Mouse (Mus musculus): ENCODE data around the gene Phb. TPM values are rescaled to one million over a fixed set of nuclear protein-coding genes. Genes with fewer than 3 reads are reported as not detected.

Gene Phb
- polyA plus RNA-seq, 1 experiment, result 49.5 TPM

DNA sequence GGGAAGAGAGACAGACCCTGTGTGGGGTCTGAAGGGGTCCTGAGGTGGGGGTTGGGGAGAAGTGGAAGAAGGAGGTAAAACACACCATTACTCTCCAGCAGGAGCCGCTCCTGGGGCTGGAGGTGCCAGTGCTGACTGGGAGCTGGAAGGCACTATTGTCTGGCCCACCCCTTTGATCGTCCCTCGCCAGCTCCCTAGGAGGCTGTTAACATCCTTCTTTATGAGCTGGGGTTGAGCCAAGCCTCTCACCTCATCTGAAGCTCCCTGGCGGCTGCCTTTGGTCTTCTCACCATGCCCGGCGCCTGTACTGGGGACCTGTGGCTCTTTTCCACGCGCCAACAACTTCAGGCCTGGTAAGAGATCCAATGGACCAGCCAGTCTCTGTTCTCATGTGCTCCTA lies 44.3 kb upstream of the Phb start:
- TF ChIP-seq POLR2A (IDR thresholded peaks at IDR 0.05; ENCODE audit: low read depth, low read length) (no peak), CTCF (IDR thresholded peaks at IDR 0.05; ENCODE audit: extremely low read depth, insufficient read depth, insufficient read length, insufficient replicate concordance) (no peak)
- H3K27me3 ChIP-seq (ENCODE audit: control insufficient read depth, insufficient read depth, low read length), result no peaks in the 10 kb centered on the region
- WGBS, result 88% methylated on average over 8 of the region's 8 CpGs
- no peak for DNase-seq (ENCODE audit: low read depth in 1 of 2, low spot score in 2 of 2)
- no peaks in the 10 kb centered on the region for H3K4me1 ChIP-seq (ENCODE audit: control insufficient read depth, insufficient read depth, insufficient read length)
- no peak overlapping the region for H3K4me3 ChIP-seq (ENCODE audit: extremely low read depth, insufficient read depth, insufficient read length)
- no peak overlapping the region for H3K27ac ChIP-seq (ENCODE audit: insufficient read depth, low read length)
- H3K36me3 ChIP-seq (ENCODE audit: control insufficient read depth, insufficient read depth, low read length), result no peaks in the 10 kb centered on the region

GRCm38 (mm10) chr11:95630558-95630957 lies 36.2 kb upstream of the Phb start:
- Histone ChIP-seq H3K36me3 (ENCODE audit: control insufficient read depth, insufficient read depth, low read length) (no peaks in the 10 kb centered on the region), H3K4me3 (ENCODE audit: extremely low read depth, insufficient read depth, insufficient read length) (no peak overlapping the region), H3K27ac (ENCODE audit: insufficient read depth, low read length) (no peak overlapping the region), H3K4me1 (ENCODE audit: control insufficient read depth, insufficient read depth, insufficient read length) (no peaks in the 10 kb centered on the region), H3K27me3 (ENCODE audit: control insufficient read depth, insufficient read depth, low read length) (no peaks in the 10 kb centered on the region)
- TF ChIP-seq CTCF (IDR thresholded peaks at IDR 0.05; ENCODE audit: extremely low read depth, insufficient read depth, insufficient read length, insufficient replicate concordance) (no peak), POLR2A (IDR thresholded peaks at IDR 0.05; ENCODE audit: low read depth, low read length) (no peak)
- DNase-seq (ENCODE audit: low read depth in 1 of 2, low spot score in 2 of 2), result no peak
- WGBS, result 81% methylated on average over 6 of the region's 6 CpGs

DNA sequence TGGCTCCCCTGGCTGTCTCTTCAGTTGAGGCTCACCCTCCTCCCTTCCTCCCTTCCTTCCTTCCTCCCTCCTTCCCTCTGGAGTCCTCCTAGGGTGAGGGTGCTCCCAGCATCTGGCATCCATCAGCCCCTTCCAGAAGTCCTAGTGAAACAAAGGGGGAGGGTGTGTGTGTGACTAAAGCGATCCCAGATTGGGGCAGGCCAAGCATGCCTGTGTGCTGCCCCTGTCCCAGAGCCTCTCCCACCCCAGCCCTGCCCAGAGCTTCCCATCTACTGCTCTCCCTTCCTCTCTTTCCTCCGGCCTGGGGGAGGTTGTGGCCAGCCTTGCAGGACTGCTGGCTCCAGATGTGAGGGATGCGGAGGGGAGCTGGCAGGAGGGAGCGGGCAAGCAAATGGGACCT lies 35.5 kb upstream of the Phb start:
- H3K4me3 ChIP-seq (ENCODE audit: extremely low read depth, insufficient read depth, insufficient read length), result no peak overlapping the region
- TF ChIP-seq POLR2A (IDR thresholded peaks at IDR 0.05; ENCODE audit: low read depth, low read length), result no peak
- no peak for TF ChIP-seq CTCF (IDR thresholded peaks at IDR 0.05; ENCODE audit: extremely low read depth, insufficient read depth, insufficient read length, insufficient replicate concordance)
- no peak overlapping the region for H3K27ac ChIP-seq (ENCODE audit: insufficient read depth, low read length)
- H3K27me3 ChIP-seq (ENCODE audit: control insufficient read depth, insufficient read depth, low read length), result no peaks in the 10 kb centered on the region
- H3K4me1 ChIP-seq (ENCODE audit: control insufficient read depth, insufficient read depth, insufficient read length), result no peaks in the 10 kb centered on the region
- 89% methylated on average over 4 of the region's 4 CpGs for WGBS
- DNase-seq (ENCODE audit: low read depth in 1 of 2, low spot score in 2 of 2), result no peak
- no peaks in the 10 kb centered on the region for H3K36me3 ChIP-seq (ENCODE audit: control insufficient read depth, insufficient read depth, low read length)

- WGBS, result 86% methylated on average over 6 of the region's 6 CpGs
- H3K4me3 ChIP-seq (ENCODE audit: extremely low read depth, insufficient read depth, insufficient read length), result no peak overlapping the region
- no peaks in the 10 kb centered on the region for H3K4me1 ChIP-seq (ENCODE audit: control insufficient read depth, insufficient read depth, insufficient read length)
- H3K27me3 ChIP-seq (ENCODE audit: control insufficient read depth, insufficient read depth, low read length), result no peaks in the 10 kb centered on the region
- DNase-seq (ENCODE audit: low read depth in 1 of 2, low spot score in 2 of 2), result no peak
- H3K27ac ChIP-seq (ENCODE audit: insufficient read depth, low read length), result no peak overlapping the region
- TF ChIP-seq CTCF (IDR thresholded peaks at IDR 0.05; ENCODE audit: extremely low read depth, insufficient read depth, insufficient read length, insufficient replicate concordance), result no peak
- TF ChIP-seq POLR2A (IDR thresholded peaks at IDR 0.05; ENCODE audit: low read depth, low read length), result no peak
- H3K36me3 ChIP-seq (ENCODE audit: control insufficient read depth, insufficient read depth, low read length), result no peaks in the 10 kb centered on the region
Observed at GRCm38 (mm10) chr11:95632474-95632873, 34.3 kb upstream of the Phb start.

DNA sequence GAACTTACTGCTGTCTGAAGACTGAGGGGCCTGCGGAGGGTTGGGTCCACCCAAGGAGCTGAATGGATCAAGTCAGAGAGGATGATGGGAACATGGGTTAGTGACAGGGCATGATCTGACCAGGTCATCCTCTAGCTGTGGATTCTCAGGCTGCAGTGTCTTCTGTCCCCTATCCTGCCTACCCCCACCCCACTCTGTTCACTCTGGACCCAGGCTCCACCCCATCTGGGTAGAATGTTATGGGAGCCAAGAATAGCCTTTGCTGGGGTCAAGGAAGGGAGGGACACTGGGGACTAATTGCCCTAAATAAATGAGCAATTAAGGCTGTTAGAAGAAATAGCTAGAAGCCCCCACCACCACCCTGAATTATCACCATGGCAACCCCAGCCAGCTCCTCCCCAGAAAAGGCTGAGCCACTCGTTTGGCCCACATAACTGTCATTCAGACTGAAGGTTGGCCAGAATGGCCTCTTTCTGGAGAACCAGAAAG lies 33.2 kb upstream of the Phb start:
- WGBS, result 87% methylated on average over 2 of the region's 2 CpGs
- no peaks in the 10 kb centered on the region for H3K36me3 ChIP-seq (ENCODE audit: control insufficient read depth, insufficient read depth, low read length)
- H3K27ac ChIP-seq (ENCODE audit: insufficient read depth, low read length), result no peak overlapping the region
- H3K4me1 ChIP-seq (ENCODE audit: control insufficient read depth, insufficient read depth, insufficient read length), result no peaks in the 10 kb centered on the region
- DNase-seq (ENCODE audit: low read depth in 1 of 2, low spot score in 2 of 2), result no peak
- H3K27me3 ChIP-seq (ENCODE audit: control insufficient read depth, insufficient read depth, low read length), result no peaks in the 10 kb centered on the region
- no peak overlapping the region for H3K4me3 ChIP-seq (ENCODE audit: extremely low read depth, insufficient read depth, insufficient read length)
- TF ChIP-seq POLR2A (IDR thresholded peaks at IDR 0.05; ENCODE audit: low read depth, low read length) (no peak), CTCF (IDR thresholded peaks at IDR 0.05; ENCODE audit: extremely low read depth, insufficient read depth, insufficient read length, insufficient replicate concordance) (no peak)

- no peaks in the 10 kb centered on the region for H3K27me3 ChIP-seq (ENCODE audit: control insufficient read depth, insufficient read depth, low read length)
- H3K27ac ChIP-seq (ENCODE audit: insufficient read depth, low read length), result no peak overlapping the region
- no peaks in the 10 kb centered on the region for H3K36me3 ChIP-seq (ENCODE audit: control insufficient read depth, insufficient read depth, low read length)
- no peak for DNase-seq (ENCODE audit: low read depth in 1 of 2, low spot score in 2 of 2)
- H3K4me1 ChIP-seq (ENCODE audit: control insufficient read depth, insufficient read depth, insufficient read length), result no peaks in the 10 kb centered on the region
- no peak for TF ChIP-seq POLR2A (IDR thresholded peaks at IDR 0.05; ENCODE audit: low read depth, low read length)
- no peak for TF ChIP-seq CTCF (IDR thresholded peaks at IDR 0.05; ENCODE audit: extremely low read depth, insufficient read depth, insufficient read length, insufficient replicate concordance)
- no peak overlapping the region for H3K4me3 ChIP-seq (ENCODE audit: extremely low read depth, insufficient read depth, insufficient read length)
- WGBS, result 4% methylated on average over 2 of the region's 2 CpGs
Observed at GRCm38 (mm10) chr11:95635030-95635429, 31.7 kb upstream of the Phb start.

DNA sequence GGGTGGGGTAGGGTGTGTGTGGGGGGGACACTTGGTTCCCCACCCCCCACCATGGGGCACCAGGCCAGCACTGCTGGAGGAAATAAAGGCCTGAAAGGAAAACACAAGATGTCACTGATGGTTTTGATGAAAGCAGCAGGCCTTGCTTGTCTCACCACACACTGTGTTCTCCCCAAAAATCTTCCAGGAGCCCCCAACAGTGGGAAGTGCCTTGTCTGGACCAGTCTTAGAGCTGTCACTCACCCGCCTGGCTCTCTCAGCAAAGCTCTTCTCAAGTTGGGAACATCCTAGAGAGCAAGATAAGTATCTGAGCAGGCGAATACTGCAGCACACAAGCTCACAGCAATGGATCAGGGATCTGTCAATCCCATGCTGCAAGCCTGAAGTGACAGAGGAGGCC lies 26.0 kb upstream of the Phb start:
- peaks cover 4% of the 10 kb centered on the region for H3K27me3 ChIP-seq (ENCODE audit: control insufficient read depth, insufficient read depth, low read length)
- 84% methylated on average over 2 of the region's 2 CpGs for WGBS
- no peak overlapping the region for H3K4me3 ChIP-seq (ENCODE audit: extremely low read depth, insufficient read depth, insufficient read length)
- no peak for DNase-seq (ENCODE audit: low read depth in 1 of 2, low spot score in 2 of 2)
- H3K27ac ChIP-seq (ENCODE audit: insufficient read depth, low read length), result no peak overlapping the region
- no peaks in the 10 kb centered on the region for H3K36me3 ChIP-seq (ENCODE audit: control insufficient read depth, insufficient read depth, low read length)
- TF ChIP-seq POLR2A (IDR thresholded peaks at IDR 0.05; ENCODE audit: low read depth, low read length), result no peak
- TF ChIP-seq CTCF (IDR thresholded peaks at IDR 0.05; ENCODE audit: extremely low read depth, insufficient read depth, insufficient read length, insufficient replicate concordance), result no peak
- no peaks in the 10 kb centered on the region; the same call in 1 of the 2 replicates for H3K4me1 ChIP-seq (ENCODE audit: control insufficient read depth, insufficient read depth, insufficient read length)
